Comparison of ENCODE assay signal across 21 mouse cellular contexts in genomic region chr14:18317457-18318411, GRCm38 (mm10). TPM values are rescaled to one million over a fixed set of nuclear protein-coding genes. Genes with fewer than 3 reads are reported as not detected.
DNase-seq lines count a peak whose midpoint lies in the region; ATAC-seq and TF ChIP-seq lines count a peak whose summit lies in the region.
"Had no signal": no experiment of that assay in that cellular context is flagged by ENCODE, and none has a peak within 500 bp of the region (broad histone marks: within the 10 kb centered on the region; RNA-seq: fewer than 3 reads in every experiment).

No protein-coding gene starts in this region.

- 0 out of 2 replicates have a peak, but pooled peaks cover 4% of the 10 kb centered on the region for H3K27me3 ChIP-seq in heart, embryonic 14.5 days (ENCODE audit: control insufficient read depth, insufficient read depth, low read length)
- no peaks in the 10 kb centered on the region for H3K27me3 ChIP-seq in liver, postnatal 0 days (ENCODE audit: insufficient read depth, low read length)
- H3K27me3 ChIP-seq: hindbrain, embryonic 13.5 days; limb, embryonic 12.5 days; Patski had no signal

- TF ChIP-seq CTCF in liver, postnatal 0 days (IDR thresholded peaks at IDR 0.05; ENCODE audit: low read depth) = no peak

- H3K36me3 ChIP-seq in heart, embryonic 14.5 days (ENCODE audit: control insufficient read depth, insufficient read depth, low read length) = peaks cover 9% of the 10 kb centered on the region
- H3K36me3 ChIP-seq in liver, postnatal 0 days (replicated peaks; ENCODE audit: insufficient read depth, low read length) = 0 out of 2 replicates have a peak, but pooled peaks cover 4% of the 10 kb centered on the region

- DNase-seq in adrenal gland, adult 2 months = peak; percentile 8
- DNase-seq in adrenal gland, adult 8-10 months = no peak
- no peak for DNase-seq in heart, adult 18-20 months
- peak; percentile 40 for DNase-seq in liver, postnatal 0 days
- no peak for DNase-seq in liver
- DNase-seq in right cerebral cortex, postnatal 36 days (ENCODE audit: low spot score in 2 of 2) = no peak
- DNase-seq: adrenal gland, postnatal 36 days; cerebellum, adult 11-12 months; cerebellum, postnatal 25 days; forebrain, postnatal 0 days; gastrocnemius, postnatal 36 days; lung, postnatal 4 days; right cerebral cortex, postnatal 25 days had no signal

- H3K9me3 ChIP-seq in heart, embryonic 14.5 days (ENCODE audit: control insufficient read depth, low read length) = no peaks in the 10 kb centered on the region
- H3K9me3 ChIP-seq in liver, postnatal 0 days (ENCODE audit: low read length) = no peaks in the 10 kb centered on the region
- H3K9me3 ChIP-seq: forebrain, embryonic 10.5 days; hindbrain, embryonic 13.5 days; limb, embryonic 12.5 days; midbrain, embryonic 10.5 days had no signal

- ATAC-seq in heart, embryonic 14.5 days (ENCODE audit: insufficient number of reproducible peaks, insufficient read depth, low FRiP score, low read depth) = peak; percentile 43; the same call in 1 of the 2 replicates
- ATAC-seq in liver, postnatal 0 days = peak; percentile 62
- ATAC-seq in megakaryocyte-erythroid progenitor cell, adult 5-6 weeks (replicated peaks; ENCODE audit: low FRiP score, low TSS enrichment, poor library complexity, severe bottlenecking) = 0 out of 2 replicates have a peak, but pooled peaks have one; percentile 38
- ATAC-seq: CD4-positive, CD25-positive, alpha-beta regulatory T cell, adult 4 months; forebrain, postnatal 0 days; Patski had no signal

- H3K9ac ChIP-seq in heart, embryonic 14.5 days (ENCODE audit: low read length) = no peak overlapping the region
- H3K9ac ChIP-seq in liver, postnatal 0 days (replicated peaks) = no peak overlapping the region
- H3K9ac ChIP-seq: forebrain, postnatal 0 days; hindbrain, embryonic 13.5 days; limb, embryonic 12.5 days had no signal

- TF ChIP-seq EP300 in liver, postnatal 0 days (IDR thresholded peaks at IDR 0.05; ENCODE audit: low read depth) = no peak

- H3K4me2 ChIP-seq in heart, embryonic 14.5 days (ENCODE audit: low read length) = peak overlapping the region; percentile 46
- H3K4me2 ChIP-seq in liver, postnatal 0 days (ENCODE audit: low read depth, low read length) = no peak overlapping the region
- H3K4me2 ChIP-seq: hindbrain, embryonic 13.5 days; limb, embryonic 12.5 days had no signal

- no peak overlapping the region for H3K27ac ChIP-seq in heart, embryonic 14.5 days (replicated peaks in 1 of 2; ENCODE audit: control insufficient read depth in 1 of 2, insufficient read depth in 1 of 2, low read depth in 2 of 2, low read length in 2 of 2)
- peak overlapping the region; percentile 20; the same call in 1 of the 2 replicates for H3K27ac ChIP-seq in liver, postnatal 0 days (ENCODE audit: low read depth)
- H3K27ac ChIP-seq: forebrain, embryonic 10.5 days; hindbrain, embryonic 13.5 days; limb, embryonic 12.5 days; midbrain, embryonic 10.5 days had no signal

- H3K4me3 ChIP-seq in heart, embryonic 14.5 days (ENCODE audit: control insufficient read depth in 1 of 2, insufficient read depth in 1 of 2, low read depth in 1 of 2, low read length in 2 of 2) = no peak overlapping the region
- H3K4me3 ChIP-seq in liver, postnatal 0 days (ENCODE audit: low read depth, low read length) = no peak overlapping the region
- H3K4me3 ChIP-seq: forebrain, embryonic 10.5 days; hindbrain, embryonic 13.5 days; limb, embryonic 12.5 days; midbrain, embryonic 10.5 days had no signal

- WGBS in heart, embryonic 14.5 days = 32% methylated on average over 11 of the region's 11 CpGs
- 57% methylated on average over 11 of the region's 11 CpGs for WGBS in liver, postnatal 0 days (ENCODE audit: insufficient replicate concordance)

- peaks cover 4 to 11% of the 10 kb centered on the region in 2 experiments; a peak in 3 of 4 replicates for H3K4me1 ChIP-seq in heart, embryonic 14.5 days (ENCODE audit: control insufficient read depth in 2 of 2, insufficient read depth in 2 of 2, low read length in 2 of 2)
- H3K4me1 ChIP-seq in liver, postnatal 0 days (ENCODE audit: insufficient read depth) = 0 out of 2 replicates have a peak, but pooled peaks cover 3% of the 10 kb centered on the region
- H3K4me1 ChIP-seq: forebrain, embryonic 10.5 days; hindbrain, embryonic 13.5 days; midbrain, embryonic 10.5 days had no signal

RNA-seq across cellular contexts. Expression of gene Ube2e1, which starts 13.9 kb away (rescaled TPM):
- 100 to 1,000 TPM in 1 of 2 experiments, 10 to 100 TPM in 1; 80.1 to 104 TPM for total RNA-seq in adrenal gland, adult 2 months (2021)
- 6.8 and 7.8 TPM in 2 replicates for polyA plus RNA-seq in adrenal gland, adult 2 months (2012; rRNA removed)
- 100 to 1,000 TPM in 1 of 4 experiments, 10 to 100 TPM in 3; 75.9 to 101 (median 93.4) TPM for total RNA-seq in adrenal gland, adult 8-10 months (2022)
- 15.0 and 19.3 TPM in 2 replicates for polyA plus RNA-seq in heart, embryonic 14.5 days (2014; fragmentation: Nextera tagmentation; extraction: Ambion mirVana)
- 10 to 100 TPM; 40.8 to 45.5 TPM for total RNA-seq in heart, adult 18-20 months (2021)
- polyA plus RNA-seq in liver, postnatal 0 days (2015; fragmentation: Nextera tagmentation; extraction: Ambion mirVana) = 40.8 and 43.5 TPM in 2 replicates
- 85.8 and 104 TPM in 2 replicates for total RNA-seq in megakaryocyte-erythroid progenitor cell, adult 5-6 weeks (2014; fragmentation: Nextera tagmentation)
- 55.6 and 69.5 TPM in 2 replicates for total RNA-seq in megakaryocyte-erythroid progenitor cell, adult 5-6 weeks (2017)

RNA-seq across cellular contexts. Expression of gene Rpl15, which starts 46.5 kb away (rescaled TPM):
- 100 to 1,000 TPM; 734 to 830 TPM for total RNA-seq in adrenal gland, adult 2 months (2021)
- 76.9 and 101 TPM in 2 replicates for polyA plus RNA-seq in adrenal gland, adult 2 months (2012; rRNA removed)
- total RNA-seq in adrenal gland, adult 8-10 months (2022) = 100 to 1,000 TPM; 673 to 753 (median 717) TPM
- 311 and 327 TPM in 2 replicates for polyA plus RNA-seq in heart, embryonic 14.5 days (2014; fragmentation: Nextera tagmentation; extraction: Ambion mirVana)
- total RNA-seq in heart, adult 18-20 months (2021) = 100 to 1,000 TPM; 528 to 555 TPM
- polyA plus RNA-seq in liver, postnatal 0 days (2015; fragmentation: Nextera tagmentation; extraction: Ambion mirVana) = 224 and 240 TPM in 2 replicates
- total RNA-seq in megakaryocyte-erythroid progenitor cell, adult 5-6 weeks (2014; fragmentation: Nextera tagmentation) = 2,368 and 2,511 TPM in 2 replicates
- total RNA-seq in megakaryocyte-erythroid progenitor cell, adult 5-6 weeks (2017) = 2,162 and 2,291 TPM in 2 replicates

RNA-seq across cellular contexts. Expression of gene Nkiras1, which starts 46.8 kb away (rescaled TPM):
- total RNA-seq in adrenal gland, adult 2 months (2021) = 10 to 100 TPM; 24.7 to 26.7 TPM
- polyA plus RNA-seq in adrenal gland, adult 2 months (2012; rRNA removed) = 0.79 and 0.90 TPM in 2 replicates
- total RNA-seq in adrenal gland, adult 8-10 months (2022) = 10 to 100 TPM; 24.8 to 27.4 (median 26.1) TPM
- polyA plus RNA-seq in heart, embryonic 14.5 days (2014; fragmentation: Nextera tagmentation; extraction: Ambion mirVana) = 18.4 and 21.1 TPM in 2 replicates
- 10 to 100 TPM; 35.5 to 41.4 TPM for total RNA-seq in heart, adult 18-20 months (2021)
- polyA plus RNA-seq in liver, postnatal 0 days (2015; fragmentation: Nextera tagmentation; extraction: Ambion mirVana) = 19.1 and 20.1 TPM in 2 replicates
- total RNA-seq in megakaryocyte-erythroid progenitor cell, adult 5-6 weeks (2014; fragmentation: Nextera tagmentation) = 16.1 and 19.4 TPM in 2 replicates
- total RNA-seq in megakaryocyte-erythroid progenitor cell, adult 5-6 weeks (2017) = 9.0 and 11.5 TPM in 2 replicates

Comparison
In these comparisons a context has a peak if more than half of its experiments do, and no peak if none do; other contexts are left out.
1. DNase-seq: peak in adrenal gland, adult 2 months (single experiment) and liver, postnatal 0 days (single experiment); none in adrenal gland, adult 8-10 months (single experiment), heart, adult 18-20 months (0 of 2), liver (single experiment) and right cerebral cortex, postnatal 36 days (0 of 2).
2. Peak in every context shown above with its lines, with median percentiles within 50 percentile points of each other: ATAC-seq.